Comparison of ENCODE assay signal across 7 mouse cellular contexts in genomic region chr10:93589281-93589848, GRCm38 (mm10). TPM values are rescaled to one million over a fixed set of nuclear protein-coding genes. Genes with fewer than 3 reads are reported as not detected.
A peak's percentile ranks its signal among the peaks of the same experiment; 100 is the strongest.
DNase-seq lines count a peak whose midpoint lies in the region; ATAC-seq lines count a peak whose summit lies in the region.

Gene Snrpf (minus strand): TSS chr10:93589706.

- peak within 1 kb of the TSS; percentile 47; the same call in 1 of the 2 replicates for H3K27ac ChIP-seq in intestine, embryonic 16.5 days (ENCODE audit: low read length)
- peak within 1 kb of the TSS; percentile 59 for H3K27ac ChIP-seq in midbrain, embryonic 11.5 days (ENCODE audit: low read depth, low read length)

- under 1% methylated on average over 63 of the region's 63 CpGs for WGBS in intestine, embryonic 16.5 days
- under 1% methylated on average over 63 of the region's 63 CpGs for WGBS in midbrain, embryonic 11.5 days

- H3K9ac ChIP-seq in intestine, embryonic 16.5 days (ENCODE audit: low read depth, low read length): peak within 1 kb of the TSS; percentile 83
- peak within 1 kb of the TSS; percentile 92 for H3K9ac ChIP-seq in midbrain, embryonic 11.5 days (ENCODE audit: low read length)

- H3K4me3 ChIP-seq in intestine, embryonic 16.5 days (ENCODE audit: low read length): peak within 1 kb of the TSS; percentile 82
- peak within 1 kb of the TSS; percentile 85 for H3K4me3 ChIP-seq in midbrain, embryonic 11.5 days (ENCODE audit: low read depth, low read length)

- H3K36me3 ChIP-seq in intestine, embryonic 16.5 days (ENCODE audit: control insufficient read depth, insufficient read depth, low read length): no peaks in the 10 kb centered on the region
- no peaks in the 10 kb centered on the region for H3K36me3 ChIP-seq in midbrain, embryonic 11.5 days (ENCODE audit: control insufficient read depth, insufficient read depth, low read length)

- ATAC-seq in intestine, embryonic 16.5 days: peak; percentile 94
- peak; percentile 91 for ATAC-seq in midbrain, embryonic 11.5 days (ENCODE audit: low FRiP score)

- H3K4me1 ChIP-seq in intestine, embryonic 16.5 days (ENCODE audit: control insufficient read depth, insufficient read depth, low read length): peaks cover 13% of the 10 kb centered on the region; the same call in 1 of the 2 replicates
- H3K4me1 ChIP-seq in midbrain, embryonic 11.5 days (ENCODE audit: control insufficient read depth, insufficient read depth, low read length): peaks cover 7% of the 10 kb centered on the region

- intact Hi-C loops in left cerebral cortex, postnatal 36 days (cut with DNase I): no loop called here

- DNase-seq in adrenal gland, adult 8-10 months: peak; percentile 89
- peak; percentile 95 for DNase-seq in embryo, embryonic 9.5 days (ENCODE audit: extremely low spot score)
- peak; percentile 68 to 84 for DNase-seq in gastrocnemius, postnatal 4 days (ENCODE audit: low spot score in 2 of 2)
- DNase-seq in left cerebral cortex, postnatal 36 days (ENCODE audit: low spot score in 2 of 2): peak; percentile 91 to 95
- DNase-seq in midbrain, embryonic 11.5 days (ENCODE audit: low spot score, missing footprints): peak; percentile 100
- DNase-seq in skeletal muscle tissue, adult 2 months (ENCODE audit: low read depth, low spot score): peak; percentile 92

- H3K9me3 ChIP-seq in intestine, embryonic 16.5 days (ENCODE audit: control insufficient read depth, low read length): no peaks in the 10 kb centered on the region
- H3K9me3 ChIP-seq in midbrain, embryonic 11.5 days (ENCODE audit: control insufficient read depth, low read length): no peaks in the 10 kb centered on the region

- no peaks in the 10 kb centered on the region for H3K27me3 ChIP-seq in intestine, embryonic 16.5 days (replicated peaks; ENCODE audit: control insufficient read depth, insufficient read depth, low read length)
- no peaks in the 10 kb centered on the region for H3K27me3 ChIP-seq in midbrain, embryonic 11.5 days (ENCODE audit: control insufficient read depth, insufficient read depth, low read length)

- peak within 1 kb of the TSS; percentile 76 for H3K4me2 ChIP-seq in intestine, embryonic 16.5 days (ENCODE audit: low read depth, low read length)
- peak within 1 kb of the TSS; percentile 94 for H3K4me2 ChIP-seq in midbrain, embryonic 11.5 days

RNA-seq across cellular contexts. Expression of gene Snrpf, which starts in this region (rescaled TPM):
- total RNA-seq in adrenal gland, adult 8-10 months (2022): 10 to 100 TPM; 11.0 to 20.5 (median 13.2) TPM
- total RNA-seq in gastrocnemius, postnatal 4 days (2021): 10 to 100 TPM; 16.1 to 16.9 TPM
- 88.2 and 94.6 TPM in 2 replicates for polyA plus RNA-seq in intestine, embryonic 16.5 days (2015; fragmentation: Nextera tagmentation; extraction: Ambion mirVana)
- total RNA-seq in left cerebral cortex, postnatal 36 days (2021): 10 to 100 TPM; 14.9 to 17.3 TPM
- 145 and 150 TPM in 2 replicates for polyA plus RNA-seq in midbrain, embryonic 11.5 days (2014; fragmentation: Nextera tagmentation; extraction: Ambion mirVana)

Comparison
In these comparisons a context has a peak if more than half of its experiments do, and no peak if none do; other contexts are left out.
1. Peak in every context shown above with its lines: DNase-seq, ATAC-seq, H3K4me3 ChIP-seq and H3K27ac ChIP-seq.